29 mouse cellular contexts compared by ENCODE assay signal in genomic region chr16:14070471-14071169, GRCm38 (mm10).
DNase-seq lines count a peak whose midpoint lies in the region; ATAC-seq and TF ChIP-seq lines count a peak whose summit lies in the region.
"Had no signal": no experiment of that assay in that cellular context is flagged by ENCODE, and none has a peak within 500 bp of the region (broad histone marks: within the 10 kb centered on the region; RNA-seq: fewer than 3 reads in every experiment).

No protein-coding gene starts in this region.

- no peak overlapping the region for H3K4me3 ChIP-seq in forebrain, postnatal 0 days (ENCODE audit: low read depth, low read length)
- H3K4me3 ChIP-seq in forebrain, embryonic 11.5 days (ENCODE audit: low read depth, low read length), result no peak overlapping the region
- H3K4me3 ChIP-seq in limb, embryonic 11.5 days (ENCODE audit: low read depth, low read length), result no peak overlapping the region
- H3K4me3 ChIP-seq in limb, embryonic 10.5 days, result no peak overlapping the region
- no peak overlapping the region for H3K4me3 ChIP-seq in limb, embryonic 12.5 days (replicated peaks)
- H3K4me3 ChIP-seq: embryonic facial prominence, embryonic 10.5 days; embryonic facial prominence, embryonic 13.5 days; erythroblast, embryonic 14.5 days; forebrain, embryonic 10.5 days; heart, adult 2 months; heart, embryonic 15.5 days had no signal

- H3K9me3 ChIP-seq in forebrain, postnatal 0 days (ENCODE audit: low read length), result no peaks in the 10 kb centered on the region
- no peaks in the 10 kb centered on the region for H3K9me3 ChIP-seq in forebrain, embryonic 11.5 days (ENCODE audit: control insufficient read depth, low read length)
- no peaks in the 10 kb centered on the region for H3K9me3 ChIP-seq in limb, embryonic 11.5 days (ENCODE audit: control insufficient read depth, low read length)
- H3K9me3 ChIP-seq in limb, embryonic 10.5 days (replicated peaks), result no peaks in the 10 kb centered on the region
- no peaks in the 10 kb centered on the region for H3K9me3 ChIP-seq in limb, embryonic 12.5 days
- H3K9me3 ChIP-seq: embryonic facial prominence, embryonic 10.5 days; embryonic facial prominence, embryonic 13.5 days; forebrain, embryonic 10.5 days; heart, embryonic 15.5 days had no signal

- no peak for TF ChIP-seq CTCF in forebrain, postnatal 0 days (IDR thresholded peaks at IDR 0.05; ENCODE audit: low read depth)

- H3K36me3 ChIP-seq in forebrain, postnatal 0 days (ENCODE audit: insufficient read depth), result peaks cover 5% of the 10 kb centered on the region; the same call in 1 of the 2 replicates
- no peaks in the 10 kb centered on the region for H3K36me3 ChIP-seq in forebrain, embryonic 11.5 days (ENCODE audit: control insufficient read depth, insufficient read depth, low read length)
- H3K36me3 ChIP-seq in limb, embryonic 11.5 days (ENCODE audit: control insufficient read depth, insufficient read depth, low read length), result no peaks in the 10 kb centered on the region
- H3K36me3 ChIP-seq in limb, embryonic 10.5 days, result no peaks in the 10 kb centered on the region
- H3K36me3 ChIP-seq in limb, embryonic 12.5 days, result no peaks in the 10 kb centered on the region
- H3K36me3 ChIP-seq: embryonic facial prominence, embryonic 10.5 days; embryonic facial prominence, embryonic 13.5 days; forebrain, embryonic 10.5 days; heart, embryonic 15.5 days had no signal

- no peak overlapping the region for H3K4me2 ChIP-seq in forebrain, postnatal 0 days (ENCODE audit: low read depth)
- H3K4me2 ChIP-seq in forebrain, embryonic 11.5 days (ENCODE audit: low read depth, low read length, severe bottlenecking), result no peak overlapping the region
- no peak overlapping the region for H3K4me2 ChIP-seq in limb, embryonic 11.5 days (ENCODE audit: low read depth, severe bottlenecking)
- H3K4me2 ChIP-seq in limb, embryonic 12.5 days, result no peak overlapping the region
- H3K4me2 ChIP-seq: embryonic facial prominence, embryonic 13.5 days; heart, embryonic 11.5 days; heart, embryonic 15.5 days; hindbrain, embryonic 14.5 days had no signal

- no peak overlapping the region for H3K27ac ChIP-seq in forebrain, postnatal 0 days (ENCODE audit: low read depth, low read length)
- no peak overlapping the region for H3K27ac ChIP-seq in forebrain, embryonic 11.5 days (ENCODE audit: low read depth, low read length)
- H3K27ac ChIP-seq in limb, embryonic 11.5 days (replicated peaks; ENCODE audit: low read depth, low read length), result 0 out of 2 replicates have a peak overlapping the region, but pooled peaks have one; percentile 30
- H3K27ac ChIP-seq in limb, embryonic 10.5 days, result no peak overlapping the region
- peak overlapping the region; percentile 47; the same call in 1 of the 2 replicates for H3K27ac ChIP-seq in limb, embryonic 12.5 days
- H3K27ac ChIP-seq: embryonic facial prominence, embryonic 10.5 days; embryonic facial prominence, embryonic 13.5 days; forebrain, embryonic 10.5 days; heart, adult 2 months; heart, embryonic 15.5 days; hindbrain, embryonic 14.5 days; hindbrain, postnatal 0 days had no signal

- H3K27me3 ChIP-seq in forebrain, postnatal 0 days (ENCODE audit: insufficient read depth, low read length), result no peaks in the 10 kb centered on the region
- no peaks in the 10 kb centered on the region for H3K27me3 ChIP-seq in forebrain, embryonic 11.5 days (ENCODE audit: control insufficient read depth, insufficient read depth, low read length)
- no peaks in the 10 kb centered on the region for H3K27me3 ChIP-seq in limb, embryonic 11.5 days (ENCODE audit: control insufficient read depth, insufficient read depth, low read length)
- no peaks in the 10 kb centered on the region for H3K27me3 ChIP-seq in limb, embryonic 10.5 days (ENCODE audit: low read depth, poor library complexity, severe bottlenecking)
- H3K27me3 ChIP-seq in limb, embryonic 12.5 days, result no peaks in the 10 kb centered on the region
- H3K27me3 ChIP-seq: embryonic facial prominence, embryonic 13.5 days; heart, embryonic 15.5 days had no signal

- 60% methylated on average over 5 of the region's 5 CpGs for WGBS in forebrain, postnatal 0 days
- WGBS in forebrain, embryonic 11.5 days, result 77% methylated on average over 5 of the region's 5 CpGs
- WGBS in limb, embryonic 11.5 days, result 76% methylated on average over 5 of the region's 5 CpGs
- 86% methylated on average over 5 of the region's 5 CpGs for WGBS in limb, embryonic 10.5 days
- 74% methylated on average over 5 of the region's 5 CpGs for WGBS in limb, embryonic 12.5 days

- DNase-seq in forebrain, postnatal 0 days, result peak; percentile 8
- DNase-seq in forebrain, embryonic 11.5 days (ENCODE audit: low spot score), result no peak
- DNase-seq in layer of hippocampus, adult 18-20 months (ENCODE audit: low spot score in 2 of 2), result peak; percentile 25 to 42
- no peak for DNase-seq in layer of hippocampus, adult 9-10 months (ENCODE audit: low spot score)
- no peak for DNase-seq in limb, embryonic 11.5 days (ENCODE audit: low spot score)
- DNase-seq in limb, embryonic 10.5 days (ENCODE audit: low spot score), result no peak
- no peak for DNase-seq in urinary bladder, postnatal 4 days (ENCODE audit: low spot score in 2 of 2)
- DNase-seq: adrenal gland, postnatal 14 days; cerebellum, adult 11-12 months; cerebellum, adult 8-10 months; cerebellum, postnatal 10 days; cerebellum, postnatal 36 days; embryo, embryonic 11 days; gastrocnemius, postnatal 25 days; heart, adult 2 months; heart, postnatal 10 days; heart, postnatal 4 days had no signal

- no peak overlapping the region for H3K9ac ChIP-seq in forebrain, postnatal 0 days
- H3K9ac ChIP-seq in forebrain, embryonic 11.5 days (ENCODE audit: low read length), result no peak overlapping the region
- no peak overlapping the region for H3K9ac ChIP-seq in limb, embryonic 11.5 days (ENCODE audit: low read length)
- H3K9ac ChIP-seq in limb, embryonic 12.5 days (replicated peaks), result no peak overlapping the region
- H3K9ac ChIP-seq: embryonic facial prominence, embryonic 13.5 days; heart, embryonic 15.5 days; hindbrain, embryonic 14.5 days had no signal

- peak; percentile 60; the same call in 1 of the 2 replicates for ATAC-seq in forebrain, postnatal 0 days
- ATAC-seq in forebrain, embryonic 11.5 days (replicated peaks; ENCODE audit: low FRiP score), result no peak
- ATAC-seq in limb, embryonic 11.5 days (ENCODE audit: insufficient number of reproducible peaks, low FRiP score, low TSS enrichment, low read depth), result no peak
- ATAC-seq in limb, embryonic 12.5 days (ENCODE audit: insufficient number of reproducible peaks, insufficient read depth, low FRiP score, low TSS enrichment, low read depth), result no peak
- ATAC-seq: activated CD4-positive, CD25-positive, alpha-beta regulatory T cell, adult 4 months; forebrain, embryonic 14.5 days; hindbrain, postnatal 0 days; inflammation-experienced regulatory T-cells, adult 6 months had no signal

- H3K4me1 ChIP-seq in forebrain, postnatal 0 days (ENCODE audit: insufficient read depth), result no peaks in the 10 kb centered on the region
- H3K4me1 ChIP-seq in forebrain, embryonic 11.5 days (replicated peaks; ENCODE audit: control insufficient read depth, insufficient read depth, low read length), result no peaks in the 10 kb centered on the region
- no peaks in the 10 kb centered on the region for H3K4me1 ChIP-seq in limb, embryonic 11.5 days (ENCODE audit: control insufficient read depth, insufficient read depth, low read length)
- no peaks in the 10 kb centered on the region for H3K4me1 ChIP-seq in limb, embryonic 10.5 days
- no peaks in the 10 kb centered on the region for H3K4me1 ChIP-seq in limb, embryonic 12.5 days (replicated peaks)
- H3K4me1 ChIP-seq: embryonic facial prominence, embryonic 10.5 days; embryonic facial prominence, embryonic 13.5 days; forebrain, embryonic 10.5 days; heart, embryonic 15.5 days had no signal

Comparison
In these comparisons a context has a peak if more than half of its experiments do, and no peak if none do; other contexts are left out.
1. DNase-seq: peak in forebrain, postnatal 0 days (single experiment) and layer of hippocampus, adult 18-20 months (2 of 2); none in forebrain, embryonic 11.5 days (single experiment), layer of hippocampus, adult 9-10 months (single experiment), limb, embryonic 11.5 days (single experiment), limb, embryonic 10.5 days (single experiment) and urinary bladder, postnatal 4 days (0 of 2).
2. H3K27ac ChIP-seq: peak in limb, embryonic 11.5 days (single experiment) and limb, embryonic 12.5 days (single experiment); none in forebrain, postnatal 0 days (single experiment), forebrain, embryonic 11.5 days (single experiment) and limb, embryonic 10.5 days (single experiment).